Mouse (Mus musculus) ovary, adult 10 weeks (tissue): Measurements from ENCODE around the gene Dhfr. TPM values are rescaled to one million over a fixed set of nuclear protein-coding genes. Genes with fewer than 3 reads are reported as not detected.

ENCODE experiments used
- polyA plus RNA-seq: library from polyadenylated mRNA; stranded (reverse); fragments of 350-450 nt; fragmentation: Illumina TruSeq; extraction: RNeasy Lipid Tissue Mini Kit (QIAGEN cat#74804); gene quantifications from one replicate; pipeline ENCODE4 v1.2.3, GENCODE M21; 2014

Gene Dhfr
- polyA plus RNA-seq: 24.2 TPM

DNA sequence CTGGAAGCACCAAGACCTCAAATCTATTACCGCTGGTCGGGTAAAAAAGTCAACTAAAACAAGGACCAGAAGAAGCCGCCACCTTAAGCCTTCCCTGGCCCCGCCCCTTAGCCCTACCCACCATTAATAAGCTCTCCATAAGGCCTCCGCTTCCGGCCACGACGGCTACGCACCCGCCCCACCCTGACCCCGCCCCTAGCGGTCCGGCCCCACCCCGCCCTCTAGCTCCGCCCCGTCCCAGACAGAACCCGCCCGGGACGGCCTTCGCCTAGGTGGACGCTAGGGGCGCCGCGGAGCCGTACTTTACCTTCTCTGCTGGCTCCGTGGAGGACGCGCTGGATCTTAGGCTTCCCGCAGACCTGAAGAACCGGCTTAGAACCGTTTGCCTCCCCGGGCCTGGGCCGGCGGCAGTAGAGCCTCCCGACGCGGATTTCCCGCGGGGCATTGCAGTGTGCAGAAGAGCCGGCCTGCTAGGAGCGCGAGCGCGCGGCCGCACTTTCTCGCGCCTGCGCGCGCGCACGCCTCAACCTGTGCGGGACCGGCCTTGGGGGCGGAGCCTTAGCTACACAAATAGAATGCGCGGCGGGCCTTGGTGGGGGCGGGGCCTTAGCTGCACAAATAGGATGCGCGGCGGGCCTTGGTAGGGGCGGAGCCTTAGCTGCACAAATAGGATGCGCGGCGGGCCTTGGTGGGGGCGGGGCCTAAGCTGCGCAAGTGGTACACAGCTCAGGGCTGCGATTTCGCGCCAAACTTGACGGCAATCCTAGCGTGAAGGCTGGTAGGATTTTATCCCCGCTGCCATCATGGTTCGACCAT is at the start of gene Dhfr, which contains the start of gene Msh3:
Dhfr (plus strand) TSS at position 271 of the 816 bp plus-strand sequence.
Msh3 (minus strand) TSS at position 548 of the 816 bp plus-strand sequence.

DNA sequence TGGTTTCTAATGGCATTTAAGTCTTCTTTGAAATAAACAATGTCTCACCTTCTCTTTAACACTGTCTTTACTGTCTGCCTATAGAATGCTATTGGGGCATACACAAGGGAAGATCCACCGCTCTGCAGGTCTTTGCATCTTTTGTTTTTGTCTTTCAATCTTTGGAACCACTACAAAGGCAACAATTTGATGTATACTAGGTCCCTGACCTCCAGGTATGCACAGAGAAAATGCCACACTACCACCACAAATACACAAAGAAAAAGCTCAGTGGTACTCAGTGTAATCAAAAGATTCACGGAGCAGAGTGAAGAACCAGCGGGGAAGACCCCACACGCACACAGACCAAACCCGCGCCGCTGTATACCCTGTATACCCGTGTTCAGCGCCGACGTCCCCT is 48.8 kb upstream of the Dhfr start, which contains the start of gene Gm20379:
Gm20379 (plus strand) TSS at position 301 of the 400 bp plus-strand sequence.

DNA sequence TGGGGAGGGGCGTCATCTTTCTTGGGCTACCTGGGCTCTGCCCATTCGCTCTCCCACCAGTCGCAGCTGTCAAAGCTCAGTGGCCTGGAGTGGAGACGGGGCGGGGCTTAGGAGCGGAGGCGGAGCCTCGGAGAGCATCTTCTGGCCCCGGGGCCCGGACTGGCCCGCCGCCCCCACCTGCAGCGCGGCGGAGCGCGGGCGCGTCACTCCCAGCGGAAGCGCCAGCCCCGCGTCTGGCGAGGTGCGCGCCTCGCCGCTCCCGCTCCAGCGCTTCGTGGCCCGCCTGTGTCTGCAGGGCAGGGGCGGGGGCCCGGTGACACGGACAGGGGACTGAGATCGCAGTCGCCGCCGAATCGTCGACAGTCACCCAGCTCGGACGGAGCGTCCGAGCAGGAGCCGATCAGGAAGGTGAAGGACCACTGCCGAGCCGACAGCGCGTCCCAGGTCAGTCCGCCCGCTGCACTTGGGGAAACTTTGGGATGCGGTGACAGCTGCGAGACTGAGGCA is 71.3 kb downstream of the Dhfr start, which contains the start of gene Ankrd34b:
Ankrd34b (plus strand) TSS at position 139 of the 507 bp plus-strand sequence.

Other genes starting within 250 kb of the Dhfr start
- 3.0 TPM for gene Rasgrf2, start 223.1 kb upstream of the Dhfr start, polyA plus RNA-seq
- gene Gm20379, start 48.7 kb upstream of the Dhfr start, polyA plus RNA-seq: not detected
- gene Msh3, start 277 bp downstream of the Dhfr start, polyA plus RNA-seq: 51.6 TPM
- 0.20 TPM for gene Ankrd34b, start 71.2 kb downstream of the Dhfr start, polyA plus RNA-seq
- 11.4 TPM for gene Fam151b, start 129.3 kb downstream of the Dhfr start, polyA plus RNA-seq
- gene Zfyve16, start 176.1 kb downstream of the Dhfr start, polyA plus RNA-seq: 53.3 TPM
- gene Spz1, start 221.4 kb downstream of the Dhfr start, polyA plus RNA-seq: not detected